Mouse (Mus musculus): ENCODE measurements around the gene Reck.

- TF ChIP-seq POLR2A (IDR thresholded peaks at IDR 0.05; ENCODE audit: borderline replicate concordance, low read depth, low read length) (no peak), CTCF (IDR thresholded peaks at IDR 0.05; ENCODE audit: low read depth, low read length) (no peak)
Measured at GRCm38 (mm10) chr4:43942421-43942820, 67.1 kb downstream of the Reck start.

All from bone marrow macrophage, adult 2 months (primary cell).